Mouse (Mus musculus) heart, postnatal 0 days (tissue): Measurements from ENCODE around the gene Sufu. TPM values are rescaled to one million over a fixed set of nuclear protein-coding genes. Genes with fewer than 3 reads are reported as not detected.

Experiments used
- ATAC-seq: fragments of 200-750 bp; cut with Nextera tagmentation; 2 replicates; pipeline ENCODE4 v1.8.0; 2017; ENCODE audit warnings: low read depth, moderate number of reproducible peaks, moderate library complexity; ENCODE audit not compliant: insufficient read depth
- DNase-seq: peaks from one replicate; pipeline ENCODE4 v3.0.0-alpha.2; 2016; ENCODE audit warnings: low spot score
- H3K27ac ChIP-seq: fragments of 300-500 bp; sonication (generic); 2 replicates; pipeline ENCODE4 v1.5.1; 2014; ENCODE audit warnings: low read depth, mild to moderate bottlenecking
- H3K27me3 ChIP-seq: fragments of 300-500 bp; sonication (generic); 2 replicates; pipeline ENCODE4 v1.6.1; 2014; ENCODE audit warnings: low read length, mixed read lengths; ENCODE audit not compliant: control insufficient read depth, insufficient read depth
- H3K36me3 ChIP-seq: fragments of 300-500 bp; sonication (generic); replicated peaks from 2 replicates; pipeline ENCODE4 v1.6.1; 2014; ENCODE audit warnings: low read length, mixed read lengths; ENCODE audit not compliant: control insufficient read depth, insufficient read depth
- H3K4me1 ChIP-seq: fragments of 300-500 bp; sonication (generic); 2 replicates; pipeline ENCODE4 v1.6.1; 2014; ENCODE audit warnings: antibody characterized with exemption; ENCODE audit not compliant: control insufficient read depth, insufficient read depth
- H3K4me2 ChIP-seq: fragments of 300-500 bp; sonication (generic); 2 replicates; pipeline ENCODE4 v1.6.1; 2014; ENCODE audit warnings: low read depth, mild to moderate bottlenecking, low read length, moderate library complexity
- H3K4me3 ChIP-seq: fragments of 300-500 bp; sonication (generic); 2 replicates; pipeline ENCODE4 v1.5.1; 2014; ENCODE audit warnings: low read depth, low read length
- H3K9ac ChIP-seq: fragments of 300-500 bp; sonication (generic); replicated peaks from 2 replicates; pipeline ENCODE4 v1.6.1; 2014; ENCODE audit warnings: low read depth, low read length, mixed read lengths
- H3K9me3 ChIP-seq: fragments of 300-500 bp; sonication (generic); replicated peaks from 2 replicates; pipeline ENCODE4 v1.6.1; 2016; ENCODE audit warnings: low read length; ENCODE audit not compliant: control insufficient read depth
- CTCF ChIP-seq: IDR thresholded peaks from 2 replicates; pipeline ENCODE4 v1.5.1; 2016; ENCODE audit warnings: antibody characterized with exemption, control low read depth, low read depth
- EP300 ChIP-seq: IDR thresholded peaks from 2 replicates; pipeline ENCODE4 v1.6.1; 2016; ENCODE audit warnings: antibody characterized with exemption, low read depth
- WGBS: fragments of 180-500 bp; shearing (Covaris S2); extraction: QIAGEN DNeasy Blood & Tissue Kit; methylation state at CpG from one replicate; pipeline ENCODE4 v1.1.7; 2014; 5-methylcytosine and 5-hydroxymethylcytosine counted together
- polyA plus RNA-seq: library from polyadenylated mRNA; unstranded; fragments of >200 nt; fragmentation: Nextera tagmentation; extraction: Ambion mirVana; gene quantifications from 2 replicates; pipeline ENCODE4 v1.2.1, GENCODE M21; 2015
- total RNA-seq: library from RNA; depleted of rRNA; stranded (reverse); fragments of >200 nt; gene quantifications from 2 replicates; pipeline ENCODE4 v1.2.3, GENCODE M21; 2014; ENCODE audit warnings: low replicate concordance

Sufu gene
- total and polyA plus RNA-seq, 2 experiments from 2014 or later, result 9.2 to 11.0 TPM

GRCm38 (mm10) chr19:46455032-46455431 lies 58.3 kb downstream of the Sufu start:
- no peaks in the 10 kb centered on the region for H3K27me3 ChIP-seq
- H3K9ac ChIP-seq, result peak overlapping the region; percentile 35; the same call in 1 of the 2 replicates
- H3K4me1 ChIP-seq, result peaks cover 62% of the 10 kb centered on the region
- H3K36me3 ChIP-seq, result 0 out of 2 replicates have a peak, but pooled peaks cover 6% of the 10 kb centered on the region
- WGBS, result 7% methylated on average over 1 of the region's 1 CpGs
- peak overlapping the region; percentile 0; the same call in 1 of the 2 replicates for H3K4me2 ChIP-seq
- no peaks in the 10 kb centered on the region for H3K9me3 ChIP-seq
- peak; percentile 54 for ATAC-seq
- peak overlapping the region; percentile 92 for H3K27ac ChIP-seq
- no peak overlapping the region for H3K4me3 ChIP-seq
- peak; percentile 71 for DNase-seq
- no peak for TF ChIP-seq CTCF
- TF ChIP-seq EP300, result peak; percentile 77

GRCm38 (mm10) chr19:46455556-46455955 lies 58.9 kb downstream of the Sufu start:
- Histone ChIP-seq H3K36me3 (0 out of 2 replicates have a peak, but pooled peaks cover 6% of the 10 kb centered on the region), H3K4me2 (no peak overlapping the region), H3K27me3 (no peaks in the 10 kb centered on the region), H3K27ac (peak overlapping the region; percentile 92), H3K9ac (no peak overlapping the region), H3K4me3 (no peak overlapping the region), H3K4me1 (peaks cover 67% of the 10 kb centered on the region), H3K9me3 (no peaks in the 10 kb centered on the region)
- no peak for TF ChIP-seq CTCF
- no peak for TF ChIP-seq EP300
- 80% methylated on average over 8 of the region's 8 CpGs for WGBS
- ATAC-seq, result no peak
- DNase-seq, result no peak

- peaks cover 70% of the 10 kb centered on the region for H3K4me1 ChIP-seq
These were observed 59.5 kb downstream of the Sufu start for GRCm38 (mm10) chr19:46456018-46456735.

GRCm38 (mm10) chr19:46457798-46458197 lies 61.1 kb downstream of the Sufu start:
- Histone ChIP-seq H3K9me3 (no peaks in the 10 kb centered on the region), H3K4me1 (peaks cover 66% of the 10 kb centered on the region), H3K4me2 (no peak overlapping the region), H3K36me3 (0 out of 2 replicates have a peak, but pooled peaks cover 6% of the 10 kb centered on the region), H3K27ac (peak overlapping the region; percentile 43; the same call in 1 of the 2 replicates), H3K4me3 (no peak overlapping the region), H3K27me3 (no peaks in the 10 kb centered on the region), H3K9ac (no peak overlapping the region)
- DNase-seq, result no peak
- ATAC-seq, result no peak
- TF ChIP-seq CTCF, result no peak
- WGBS, result 72% methylated on average over 5 of the region's 5 CpGs

More at GRCm38 (mm10) chr19:46456018-46456735, 59.5 kb downstream of the Sufu start:
- 56% methylated on average over 5 of the region's 5 CpGs for WGBS
- peak overlapping the region; percentile 92 for H3K27ac ChIP-seq
- no peaks in the 10 kb centered on the region for H3K27me3 ChIP-seq
- no peak overlapping the region for H3K9ac ChIP-seq
- TF ChIP-seq CTCF (no peak), EP300 (no peak)
- no peak for ATAC-seq
- no peaks in the 10 kb centered on the region for H3K9me3 ChIP-seq
- no peak for DNase-seq
- no peak overlapping the region for H3K4me2 ChIP-seq
- no peak overlapping the region for H3K4me3 ChIP-seq
- 0 out of 2 replicates have a peak, but pooled peaks cover 6% of the 10 kb centered on the region for H3K36me3 ChIP-seq

- no peak for DNase-seq
- H3K4me1 ChIP-seq, result peaks cover 58% of the 10 kb centered on the region
- WGBS, result 30% methylated on average over 10 of the region's 10 CpGs
- no peaks in the 10 kb centered on the region for H3K9me3 ChIP-seq
- no peaks in the 10 kb centered on the region for H3K27me3 ChIP-seq
- H3K27ac ChIP-seq, result peak overlapping the region; percentile 88
- TF ChIP-seq EP300 (no peak), CTCF (no peak)
- H3K4me3 ChIP-seq, result no peak overlapping the region
- no peak overlapping the region for H3K4me2 ChIP-seq
- H3K36me3 ChIP-seq, result 0 out of 2 replicates have a peak, but pooled peaks cover 4% of the 10 kb centered on the region
- H3K9ac ChIP-seq, result 0 out of 2 replicates have a peak overlapping the region, but pooled peaks have one; percentile 31
- 0 out of 2 replicates have a peak, but pooled peaks have one; percentile 0 for ATAC-seq
These were observed 62.6 kb downstream of the Sufu start for GRCm38 (mm10) chr19:46459256-46459655.
